1 mouse cellular context compared by ENCODE assay signal in genomic region chr2:131910847-131911246, GRCm38 (mm10).
TF ChIP-seq lines count a peak whose summit lies in the region.

No protein-coding gene starts in this region.

TF ChIP-seq in MEL, 35 proteins besides CTCF, POLR2A, EP300 and RAD21 (continued from another document):
- TF ChIP-seq USF1 (IDR thresholded peaks at IDR 0.05; ENCODE audit: low read depth, low read length) = no peak
- no peak for TF ChIP-seq MAZ (IDR thresholded peaks at IDR 0.05; ENCODE audit: low read depth, low read length)
- TF ChIP-seq E2F4 (IDR thresholded peaks at IDR 0.05; ENCODE audit: borderline replicate concordance, low read depth, low read length) = no peak
- TF ChIP-seq POLR2AphosphoS2 (IDR thresholded peaks at IDR 0.05; ENCODE audit: low read length) = no peak
- no peak for TF ChIP-seq GATA1 (IDR thresholded peaks at IDR 0.05; ENCODE audit: low read depth, low read length)
- TF ChIP-seq TCF12 (IDR thresholded peaks at IDR 0.05; ENCODE audit: low read depth, low read length) = no peak
- TF ChIP-seq CHD1 (IDR thresholded peaks at IDR 0.05; ENCODE audit: low read depth, low read length) = no peak
- no peak for TF ChIP-seq MEF2A (IDR thresholded peaks at IDR 0.05; ENCODE audit: extremely low read depth, insufficient replicate concordance, low read depth, low read length, poor library complexity, severe bottlenecking)
- no peak for TF ChIP-seq MYC (IDR thresholded peaks at IDR 0.05; ENCODE audit: low read depth, low read length)
